Mouse (Mus musculus) CH12.LX (cell line): ENCODE measurements around the gene Matn4. TPM values are rescaled to one million over a fixed set of nuclear protein-coding genes. Genes with fewer than 3 reads are reported as not detected.

ENCODE experiments used
- DNase-seq: peaks from one replicate; pipeline ENCODE4 v3.0.0-alpha.2; 2013; ENCODE audit errors: extremely low read depth
- H3K27ac ChIP-seq: 2 replicates; pipeline ENCODE4 v1.5.1; 2012; ENCODE audit warnings: low read depth, mild to moderate bottlenecking, control low read depth, moderate library complexity; ENCODE audit not compliant: insufficient read depth
- H3K27me3 ChIP-seq: replicated peaks from 2 replicates; pipeline ENCODE3; 2012; ENCODE audit warnings: inconsistent platforms
- H3K36me3 ChIP-seq, 2 experiments: replicated peaks in 1 of 2; 2 replicates each; pipeline versions ENCODE3 to v1.6.1; 2012; ENCODE audit warnings: inconsistent platforms in 1 of 2, low read length in 1 of 2, mild to moderate bottlenecking in 1 of 2, mixed read lengths in 1 of 2, moderate library complexity in 1 of 2; ENCODE audit not compliant: control insufficient read depth in 1 of 2, insufficient read depth in 1 of 2
- H3K4me1 ChIP-seq, 2 experiments: 2 replicates each; pipeline ENCODE4 v1.6.1; 2012; ENCODE audit warnings: inconsistent platforms in 1 of 2, moderate library complexity in 1 of 2; ENCODE audit not compliant: insufficient read depth in 2 of 2, control insufficient read depth in 1 of 2
- H3K4me2 ChIP-seq: 2 replicates; pipeline ENCODE4 v1.6.1; 2012; ENCODE audit warnings: low read depth, mild to moderate bottlenecking, control low read depth; ENCODE audit not compliant: poor library complexity, insufficient read depth, severe bottlenecking
- H3K4me3 ChIP-seq, 3 experiments: fragments of 150-350 bp in 1 of 3; sonication (generic) in 1 of 3; replicated peaks in 1 of 3; 2 replicates each; pipeline versions ENCODE3 to v1.5.1; 2011 to 2012; ENCODE audit warnings: low read depth in 2 of 3, low read length in 2 of 3, mild to moderate bottlenecking in 2 of 3, moderate library complexity in 2 of 3, control low read depth in 1 of 3, improper control_type of control experiment in 1 of 3, inconsistent platforms in 1 of 3, mixed read lengths in 1 of 3; ENCODE audit not compliant: poor library complexity in 1 of 3
- H3K79me2 ChIP-seq: replicated peaks from 2 replicates; pipeline ENCODE4 v1.6.1; 2012; ENCODE audit warnings: mild to moderate bottlenecking, moderate library complexity; ENCODE audit not compliant: control insufficient read depth, poor library complexity, insufficient read depth, severe bottlenecking; ENCODE audit errors: extremely low read depth
- H3K9ac ChIP-seq: 2 replicates; pipeline ENCODE4 v1.6.1; 2012; ENCODE audit warnings: low read depth, mild to moderate bottlenecking, control low read depth, moderate library complexity; ENCODE audit not compliant: insufficient read depth
- H3K9me3 ChIP-seq: replicated peaks from 2 replicates; pipeline ENCODE3; 2012; ENCODE audit warnings: low read length, inconsistent platforms, mixed read lengths
- CTCF ChIP-seq, 2 experiments: IDR thresholded peaks in 1 of 2; conservative IDR thresholded peaks in 1 of 2; 2 replicates each; pipeline ENCODE4 v1.5.1; 2011 to 2012; ENCODE audit warnings: low read depth in 2 of 2, low read length in 2 of 2, improper control_type of control experiment in 1 of 2, inconsistent platforms in 1 of 2, mild to moderate bottlenecking in 1 of 2, moderate library complexity in 1 of 2
- E2F4 ChIP-seq: IDR thresholded peaks from 2 replicates; pipeline ENCODE4 v1.6.1; 2011; ENCODE audit warnings: low read depth, low read length, improper control_type of control experiment; ENCODE audit not compliant: insufficient replicate concordance
- EP300 ChIP-seq: IDR thresholded peaks from 2 replicates; pipeline ENCODE4 v1.6.1; 2011; ENCODE audit warnings: low read length, improper control_type of control experiment
- JUN ChIP-seq: IDR thresholded peaks from 2 replicates; pipeline ENCODE4 v1.6.1; 2011; ENCODE audit warnings: low read depth, mild to moderate bottlenecking, low read length, improper control_type of control experiment, moderate library complexity; ENCODE audit not compliant: insufficient read depth
- MAX ChIP-seq: IDR thresholded peaks from 2 replicates; pipeline ENCODE4 v1.6.1; 2011; ENCODE audit warnings: low read length, improper control_type of control experiment
- MEF2A ChIP-seq: IDR thresholded peaks from 2 replicates; pipeline ENCODE4 v1.6.1; 2014; ENCODE audit warnings: low read depth, mild to moderate bottlenecking, inconsistent platforms, low read length, improper control_type of control experiment, borderline replicate concordance
- NELFE ChIP-seq: IDR thresholded peaks from 2 replicates; pipeline ENCODE4 v1.6.1; 2011; ENCODE audit warnings: low read depth, low read length, improper control_type of control experiment
- NRF1 ChIP-seq: IDR thresholded peaks from 2 replicates; pipeline ENCODE4 v1.6.1; 2014; ENCODE audit warnings: low read depth, mild to moderate bottlenecking, inconsistent platforms, low read length, improper control_type of control experiment, moderate library complexity
- POLR2A ChIP-seq: IDR thresholded peaks from 2 replicates; pipeline ENCODE4 v1.6.1; 2011; ENCODE audit warnings: low read depth, mild to moderate bottlenecking, improper control_type of control experiment, low read length
- RAD21 ChIP-seq: IDR thresholded peaks from 2 replicates; pipeline ENCODE4 v1.6.1; 2011; ENCODE audit warnings: low read depth, mild to moderate bottlenecking, low read length, improper control_type of control experiment, moderate library complexity
- SMC3 ChIP-seq: IDR thresholded peaks from 2 replicates; pipeline ENCODE4 v1.6.1; 2011; ENCODE audit warnings: low read depth, low read length, improper control_type of control experiment
- TCF12 ChIP-seq: IDR thresholded peaks from 2 replicates; pipeline ENCODE4 v1.6.1; 2014; ENCODE audit warnings: low read depth, mild to moderate bottlenecking, inconsistent platforms, low read length, improper control_type of control experiment
- UBTF ChIP-seq: IDR thresholded peaks from 2 replicates; pipeline ENCODE4 v1.6.1; 2012; ENCODE audit warnings: low read depth, mild to moderate bottlenecking, inconsistent platforms, low read length, improper control_type of control experiment, moderate library complexity
- USF1 ChIP-seq: IDR thresholded peaks from 2 replicates; pipeline ENCODE4 v1.6.1; 2014; ENCODE audit warnings: low read depth, mild to moderate bottlenecking, inconsistent platforms, low read length, improper control_type of control experiment
- USF2 ChIP-seq: conservative IDR thresholded peaks from 2 replicates; pipeline ENCODE4 v1.6.1; 2011; ENCODE audit warnings: low read depth, low read length, improper control_type of control experiment
- ZC3H11A ChIP-seq: IDR thresholded peaks from 2 replicates; pipeline ENCODE4 v1.6.1; 2012; ENCODE audit warnings: low read depth, mild to moderate bottlenecking, inconsistent platforms, low read length, improper control_type of control experiment
- ZKSCAN1 ChIP-seq: IDR thresholded peaks from 2 replicates; pipeline ENCODE4 v1.6.1; 2012; ENCODE audit warnings: low read depth, inconsistent platforms, low read length, improper control_type of control experiment, borderline replicate concordance
- ZNF384 ChIP-seq: IDR thresholded peaks from 2 replicates; pipeline ENCODE4 v1.6.1; 2012; ENCODE audit warnings: low read depth, low read length, improper control_type of control experiment, inconsistent platforms
- dilution Hi-C: fragments of 300-500 bp; cut with MboI; formaldehyde crosslinking; loops from 2 replicates; pipeline ENCODE4 v1.14.3; 2020; ENCODE audit warnings: low sequenced_read_pairs; ENCODE audit not compliant: extremely low pct_unique_long_range_greater_than_20kb, extremely low pct_ligation_motif_present
- in situ Hi-C: fragments of 300-500 bp; cut with MboI; formaldehyde crosslinking; loops from 3 replicates; pipeline ENCODE4 v1.14.3; 2019; ENCODE audit warnings: low sequenced_read_pairs, low pct_ligation_motif_present, low pct_unique_long_range_greater_than_20kb, mixed read lengths
- polyA plus RNA-seq: library from polyadenylated mRNA; unstranded; fragments of >175 nt; gene quantifications from 2 replicates; pipeline ENCODE4 v1.2.1, GENCODE M21; 2012; ENCODE audit warnings: low read depth; ENCODE audit not compliant: insufficient read length
- total RNA-seq, 2 experiments: library from RNA; depleted of rRNA; stranded (reverse); fragments of 300-350 nt in 1 of 2; fragments of >200 nt in 1 of 2; gene quantifications; 2 replicates each; pipeline ENCODE4 v1.2.3; 2012 to 2014

The Matn4 gene
- total and polyA plus RNA-seq, 3 experiments: not detected

DNA sequence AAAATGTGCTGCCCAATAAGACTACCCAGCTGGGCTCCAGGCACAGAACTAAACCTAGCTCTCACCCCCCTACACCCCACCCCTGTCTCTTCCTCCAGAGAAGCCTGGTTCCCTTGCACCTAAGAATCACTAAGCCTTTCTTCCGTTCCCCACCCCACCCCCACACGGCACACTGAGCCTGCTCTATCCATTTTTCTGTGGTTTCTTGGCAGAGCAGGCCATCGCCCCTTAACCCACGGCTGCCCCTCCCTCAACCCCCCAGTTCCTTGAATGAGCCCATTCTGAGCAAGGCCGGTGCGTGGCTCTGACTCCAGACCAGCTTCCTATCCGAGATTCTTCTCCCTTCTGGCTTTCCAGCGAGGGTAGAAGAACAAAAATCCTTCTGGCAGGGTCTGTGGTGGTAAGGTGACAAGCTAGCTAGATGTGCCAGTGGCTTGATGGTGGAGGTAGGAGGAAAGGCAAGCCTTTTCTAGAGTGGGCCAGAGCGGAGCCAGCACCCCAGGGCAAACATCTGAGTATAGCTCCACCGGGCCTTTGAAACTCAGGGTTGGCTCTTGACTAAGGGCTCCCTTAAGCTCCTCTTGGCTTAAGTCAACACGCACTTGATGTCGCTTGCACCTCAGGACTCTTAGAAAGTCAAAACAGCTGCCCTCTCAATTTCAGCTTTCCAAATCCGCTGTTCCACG lies 1.4 kb downstream of the Matn4 start:
- no peak overlapping the region for H3K9ac ChIP-seq
- peaks cover 20% of the 10 kb centered on the region for H3K9me3 ChIP-seq
- no peak overlapping the region for H3K4me2 ChIP-seq
- H3K4me3 ChIP-seq: no peak overlapping the region
- H3K27ac ChIP-seq: no peak overlapping the region
- in situ Hi-C loops (loop anchor here (25.0 kb wide), 1 partner anchor 334 kb away; the partner anchor contains the start of genes Dnttip1 and Wfdc3), dilution Hi-C loops (no loop called here)
- no peaks in the 10 kb centered on the region for H3K36me3 ChIP-seq
- no peaks in the 10 kb centered on the region for H3K79me2 ChIP-seq
- H3K27me3 ChIP-seq: peaks cover 75% of the 10 kb centered on the region
- no peak for DNase-seq
- TF ChIP-seq EP300 (no peak), SMC3 (no peak), USF1 (no peak), MAX (no peak), POLR2A (no peak), ZKSCAN1 (no peak), E2F4 (no peak), TCF12 (no peak), USF2 (no peak), RAD21 (no peak), ZNF384 (no peak), JUN (no peak)
- H3K4me1 ChIP-seq: peaks cover 5 to 12% of the 10 kb centered on the region in 2 experiments; a peak in 3 of 4 replicates

DNA sequence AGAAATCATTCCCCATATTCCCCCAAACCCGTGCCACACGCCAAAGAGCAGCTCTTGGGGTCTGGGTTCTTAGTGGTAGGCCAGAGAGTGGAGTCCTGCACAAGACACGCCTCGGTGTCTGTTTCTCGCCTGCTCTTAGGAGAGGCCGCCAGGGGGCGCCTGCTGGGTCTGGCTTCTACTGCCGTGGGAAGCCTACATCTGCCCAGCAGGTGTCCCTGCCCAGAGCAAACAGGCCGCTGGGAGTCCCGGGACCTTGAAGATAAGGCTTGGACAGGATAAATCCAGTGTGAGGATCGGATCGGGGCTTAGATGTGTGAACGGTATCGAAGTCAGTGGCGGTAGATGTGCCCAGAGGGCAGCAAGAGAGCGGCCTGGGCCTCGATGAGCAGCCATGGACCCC lies 2.1 kb downstream of the Matn4 start, which contains the start of gene Rbpjl:
Rbpjl (plus strand) TSS at position 236 of the 400 bp plus-strand sequence.
- Histone ChIP-seq H3K27me3 (peaks cover 69% of the 10 kb centered on the region), H3K9me3 (peaks cover 23% of the 10 kb centered on the region), H3K4me2 (peak within 1 kb of the TSS; percentile 25; the same call in 1 of the 2 replicates), H3K79me2 (no peaks in the 10 kb centered on the region), H3K4me3 (no peak within 1 kb of the TSS), H3K36me3 (no peaks in the 10 kb centered on the region), H3K4me1 (peaks cover 5 to 7% of the 10 kb centered on the region in 2 experiments; a peak in 3 of 4 replicates), H3K9ac (no peak within 1 kb of the TSS), H3K27ac (no peak within 1 kb of the TSS)
- dilution Hi-C loops: no loop called here
- peak; percentile 71 for DNase-seq
- TF ChIP-seq SMC3 (peak; percentile 90), MEF2A (peak; percentile 33; the same call in 1 of the 2 replicates), NELFE (peak; percentile 59; the same call in 1 of the 2 replicates), ZC3H11A (no peak), USF1 (no peak), RAD21 (peak; percentile 40), TCF12 (peak; percentile 43; the same call in 1 of the 2 replicates), UBTF (peak; percentile 66; the same call in 1 of the 2 replicates), NRF1 (no peak), CTCF (conservative IDR thresholded peaks at IDR 0.05 in 1 of 2, IDR thresholded peaks at IDR 0.05 in 1 of 2; ENCODE audit: low read depth in 2 of 2, low read length in 2 of 2) (peak; percentile 52 to 99; a peak in 3 of 4 replicates)
- in situ Hi-C loops: loop anchor here (25.0 kb wide), 1 partner anchor 334 kb away; the partner anchor contains the start of genes Dnttip1 and Wfdc3
